Mouse (Mus musculus): ENCODE data around the gene Arl10. TPM values are rescaled to one million over a fixed set of nuclear protein-coding genes. Genes with fewer than 3 reads are reported as not detected.

Gene Arl10
- polyA plus RNA-seq, 1 experiment, result 19.8 TPM

- 68% methylated on average over 21 of the region's 21 CpGs for WGBS
- Histone ChIP-seq H3K27ac (ENCODE audit: control insufficient read depth, insufficient read depth, low read length) (no peak overlapping the region), H3K27me3 (ENCODE audit: control insufficient read depth, insufficient read depth, low read length) (no peaks in the 10 kb centered on the region), H3K4me1 (replicated peaks; ENCODE audit: control insufficient read depth, insufficient read depth, low read length) (peaks cover 7% of the 10 kb centered on the region), H3K36me3 (ENCODE audit: control insufficient read depth, insufficient read depth, low read length) (no peaks in the 10 kb centered on the region), H3K4me3 (ENCODE audit: control insufficient read depth, insufficient read depth, low read length) (no peak overlapping the region)
- DNase-seq, result no peak
- TF ChIP-seq CTCF (IDR thresholded peaks at IDR 0.05; ENCODE audit: borderline replicate concordance, control insufficient read depth, extremely low read depth, insufficient read depth, low read length, poor library complexity) (no peak), POLR2A (IDR thresholded peaks at IDR 0.05; ENCODE audit: control insufficient read depth, extremely low read depth, insufficient read depth, low read length, poor library complexity) (no peak)
Observed at GRCm38 (mm10) chr13:54577652-54578507, 3.1 kb downstream of the Arl10 start.

- no peak overlapping the region for H3K4me3 ChIP-seq (ENCODE audit: control insufficient read depth, insufficient read depth, low read length)
- no peak for DNase-seq
- no peaks in the 10 kb centered on the region for H3K27me3 ChIP-seq (ENCODE audit: control insufficient read depth, insufficient read depth, low read length)
- 95% methylated on average over 2 of the region's 2 CpGs for WGBS
- TF ChIP-seq CTCF (IDR thresholded peaks at IDR 0.05; ENCODE audit: borderline replicate concordance, control insufficient read depth, extremely low read depth, insufficient read depth, low read length, poor library complexity) (no peak), POLR2A (IDR thresholded peaks at IDR 0.05; ENCODE audit: control insufficient read depth, extremely low read depth, insufficient read depth, low read length, poor library complexity) (no peak)
- H3K4me1 ChIP-seq (replicated peaks; ENCODE audit: control insufficient read depth, insufficient read depth, low read length), result no peaks in the 10 kb centered on the region
- no peak overlapping the region for H3K27ac ChIP-seq (ENCODE audit: control insufficient read depth, insufficient read depth, low read length)
- H3K36me3 ChIP-seq (ENCODE audit: control insufficient read depth, insufficient read depth, low read length), result no peaks in the 10 kb centered on the region
Observed at GRCm38 (mm10) chr13:54581385-54581784, 6.6 kb downstream of the Arl10 start.

- Histone ChIP-seq H3K4me1 (replicated peaks; ENCODE audit: control insufficient read depth, insufficient read depth, low read length) (no peaks in the 10 kb centered on the region), H3K27me3 (ENCODE audit: control insufficient read depth, insufficient read depth, low read length) (no peaks in the 10 kb centered on the region), H3K27ac (ENCODE audit: control insufficient read depth, insufficient read depth, low read length) (no peak overlapping the region), H3K36me3 (ENCODE audit: control insufficient read depth, insufficient read depth, low read length) (no peaks in the 10 kb centered on the region), H3K4me3 (ENCODE audit: control insufficient read depth, insufficient read depth, low read length) (no peak overlapping the region)
- no peak for DNase-seq
- TF ChIP-seq CTCF (IDR thresholded peaks at IDR 0.05; ENCODE audit: borderline replicate concordance, control insufficient read depth, extremely low read depth, insufficient read depth, low read length, poor library complexity) (no peak), POLR2A (IDR thresholded peaks at IDR 0.05; ENCODE audit: control insufficient read depth, extremely low read depth, insufficient read depth, low read length, poor library complexity) (no peak)
- 93% methylated on average over 10 of the region's 10 CpGs for WGBS
Observed at GRCm38 (mm10) chr13:54582126-54582525, 7.3 kb downstream of the Arl10 start.

GRCm38 (mm10) chr13:54582860-54583259, 8.0 kb downstream of the Arl10 start:
- no peak overlapping the region for H3K4me3 ChIP-seq (ENCODE audit: control insufficient read depth, insufficient read depth, low read length)
- DNase-seq, result no peak
- 92% methylated on average over 5 of the region's 5 CpGs for WGBS
- H3K27me3 ChIP-seq (ENCODE audit: control insufficient read depth, insufficient read depth, low read length), result no peaks in the 10 kb centered on the region
- no peaks in the 10 kb centered on the region for H3K36me3 ChIP-seq (ENCODE audit: control insufficient read depth, insufficient read depth, low read length)
- no peaks in the 10 kb centered on the region for H3K4me1 ChIP-seq (replicated peaks; ENCODE audit: control insufficient read depth, insufficient read depth, low read length)
- H3K27ac ChIP-seq (ENCODE audit: control insufficient read depth, insufficient read depth, low read length), result no peak overlapping the region
- TF ChIP-seq CTCF (IDR thresholded peaks at IDR 0.05; ENCODE audit: borderline replicate concordance, control insufficient read depth, extremely low read depth, insufficient read depth, low read length, poor library complexity) (no peak), POLR2A (IDR thresholded peaks at IDR 0.05; ENCODE audit: control insufficient read depth, extremely low read depth, insufficient read depth, low read length, poor library complexity) (no peak)

- no peaks in the 10 kb centered on the region for H3K27me3 ChIP-seq (ENCODE audit: control insufficient read depth, insufficient read depth, low read length)
- H3K27ac ChIP-seq (ENCODE audit: control insufficient read depth, insufficient read depth, low read length), result no peak overlapping the region
- H3K4me3 ChIP-seq (ENCODE audit: control insufficient read depth, insufficient read depth, low read length), result no peak overlapping the region
- WGBS, result 92% methylated on average over 11 of the region's 11 CpGs
- DNase-seq, result no peak
- no peak for TF ChIP-seq CTCF (IDR thresholded peaks at IDR 0.05; ENCODE audit: borderline replicate concordance, control insufficient read depth, extremely low read depth, insufficient read depth, low read length, poor library complexity)
- TF ChIP-seq POLR2A (IDR thresholded peaks at IDR 0.05; ENCODE audit: control insufficient read depth, extremely low read depth, insufficient read depth, low read length, poor library complexity), result no peak
- H3K36me3 ChIP-seq (ENCODE audit: control insufficient read depth, insufficient read depth, low read length), result no peaks in the 10 kb centered on the region
- peaks cover 2% of the 10 kb centered on the region; the same call in 1 of the 2 replicates for H3K4me1 ChIP-seq (replicated peaks; ENCODE audit: control insufficient read depth, insufficient read depth, low read length)
Observed at GRCm38 (mm10) chr13:54585831-54586230, 11.0 kb downstream of the Arl10 start.

GRCm38 (mm10) chr13:54589414-54589995, 14.7 kb downstream of the Arl10 start:
- H3K36me3 ChIP-seq (ENCODE audit: control insufficient read depth, insufficient read depth, low read length), result no peaks in the 10 kb centered on the region
- no peak for DNase-seq
- peak overlapping the region; percentile 97 for H3K4me3 ChIP-seq (ENCODE audit: control insufficient read depth, insufficient read depth, low read length)
- no peaks in the 10 kb centered on the region for H3K27me3 ChIP-seq (ENCODE audit: control insufficient read depth, insufficient read depth, low read length)
- H3K4me1 ChIP-seq (replicated peaks; ENCODE audit: control insufficient read depth, insufficient read depth, low read length), result peaks cover 3% of the 10 kb centered on the region; the same call in 1 of the 2 replicates
- no peak overlapping the region for H3K27ac ChIP-seq (ENCODE audit: control insufficient read depth, insufficient read depth, low read length)
- under 1% methylated on average over 24 of the region's 24 CpGs for WGBS
- TF ChIP-seq POLR2A (IDR thresholded peaks at IDR 0.05; ENCODE audit: control insufficient read depth, extremely low read depth, insufficient read depth, low read length, poor library complexity) (no peak), CTCF (IDR thresholded peaks at IDR 0.05; ENCODE audit: borderline replicate concordance, control insufficient read depth, extremely low read depth, insufficient read depth, low read length, poor library complexity) (no peak)

All from thymus, adult 2 months (tissue).